Mouse (Mus musculus): ENCODE data around the gene Il31ra. TPM values are rescaled to one million over a fixed set of nuclear protein-coding genes. Genes with fewer than 3 reads are reported as not detected.

Gene Il31ra
- total and polyA plus RNA-seq, 2 experiments from 2014 or later = not detected

DNA sequence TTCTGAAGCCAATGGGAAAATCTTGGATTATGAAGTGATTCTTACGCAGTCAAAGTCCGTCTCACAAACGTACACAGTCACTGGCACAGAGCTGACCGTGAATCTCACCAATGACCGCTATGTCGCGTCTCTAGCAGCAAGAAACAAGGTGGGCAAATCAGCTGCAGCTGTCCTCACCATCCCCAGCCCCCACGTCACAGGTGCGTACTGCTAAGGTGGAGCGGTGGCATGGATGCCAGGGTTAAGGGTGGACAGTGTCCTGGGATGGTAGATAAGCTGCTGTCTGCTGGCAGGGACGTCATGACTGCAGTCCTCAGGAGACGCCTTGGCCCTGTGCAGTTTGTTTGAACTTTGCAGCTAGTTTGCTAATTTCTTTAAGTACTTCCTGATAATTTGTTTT is 99.6 kb downstream of the Il31ra start:
- Histone ChIP-seq H3K27me3 (ENCODE audit: control insufficient read depth, insufficient read depth, low read length) (no peaks in the 10 kb centered on the region), H3K4me2 (ENCODE audit: low read depth, low read length) (no peak overlapping the region), H3K4me1 (ENCODE audit: control insufficient read depth, insufficient read depth) (no peaks in the 10 kb centered on the region), H3K27ac (ENCODE audit: low read depth) (no peak overlapping the region), H3K36me3 (replicated peaks; ENCODE audit: control insufficient read depth, insufficient read depth, low read length) (peaks cover 89% of the 10 kb centered on the region), H3K4me3 (ENCODE audit: low read depth, low read length) (no peak overlapping the region), H3K9me3 (replicated peaks; ENCODE audit: control insufficient read depth, low read length) (no peaks in the 10 kb centered on the region), H3K9ac (replicated peaks; ENCODE audit: low read depth, low read length) (no peak overlapping the region)
- DNase-seq (ENCODE audit: low spot score) = no peak
- no peak for ATAC-seq (ENCODE audit: insufficient read depth, low read depth)
- TF ChIP-seq EP300 (IDR thresholded peaks at IDR 0.05; ENCODE audit: low read depth) = no peak
- TF ChIP-seq CTCF (IDR thresholded peaks at IDR 0.05; ENCODE audit: low read depth) = no peak
- 91% methylated on average over 12 of the region's 12 CpGs for WGBS

DNA sequence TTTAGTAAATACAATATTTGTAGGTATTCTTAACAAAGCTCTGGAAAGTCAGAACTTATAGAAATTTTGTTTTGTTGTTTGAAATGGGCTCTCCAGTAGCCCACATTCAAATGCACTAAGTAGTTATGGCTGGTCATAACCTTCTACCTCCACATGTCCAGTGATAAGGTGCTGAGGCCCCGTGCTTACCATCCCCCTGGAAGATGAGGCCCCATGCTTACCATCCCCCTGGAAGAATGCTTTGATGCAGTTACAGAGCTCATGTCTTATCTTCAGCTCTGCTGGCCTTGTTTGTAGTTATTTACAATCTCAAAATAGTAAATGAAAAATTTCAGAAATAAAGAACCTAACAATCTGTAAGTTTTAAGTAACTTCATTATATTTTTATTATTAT is 101.9 kb downstream of the Il31ra start:
- no peak overlapping the region for H3K9ac ChIP-seq (replicated peaks; ENCODE audit: low read depth, low read length)
- TF ChIP-seq CTCF (IDR thresholded peaks at IDR 0.05; ENCODE audit: low read depth) = no peak
- no peak for TF ChIP-seq EP300 (IDR thresholded peaks at IDR 0.05; ENCODE audit: low read depth)
- DNase-seq (ENCODE audit: low spot score) = no peak
- no peak overlapping the region for H3K4me2 ChIP-seq (ENCODE audit: low read depth, low read length)
- no peaks in the 10 kb centered on the region for H3K4me1 ChIP-seq (ENCODE audit: control insufficient read depth, insufficient read depth)
- no peaks in the 10 kb centered on the region for H3K9me3 ChIP-seq (replicated peaks; ENCODE audit: control insufficient read depth, low read length)
- H3K27me3 ChIP-seq (ENCODE audit: control insufficient read depth, insufficient read depth, low read length) = no peaks in the 10 kb centered on the region
- ATAC-seq (ENCODE audit: insufficient read depth, low read depth) = no peak
- H3K36me3 ChIP-seq (replicated peaks; ENCODE audit: control insufficient read depth, insufficient read depth, low read length) = peaks cover 83% of the 10 kb centered on the region
- no peak overlapping the region for H3K27ac ChIP-seq (ENCODE audit: low read depth)
- H3K4me3 ChIP-seq (ENCODE audit: low read depth, low read length) = no peak overlapping the region
- WGBS = 29% methylated on average over 1 of the region's 1 CpGs

DNA sequence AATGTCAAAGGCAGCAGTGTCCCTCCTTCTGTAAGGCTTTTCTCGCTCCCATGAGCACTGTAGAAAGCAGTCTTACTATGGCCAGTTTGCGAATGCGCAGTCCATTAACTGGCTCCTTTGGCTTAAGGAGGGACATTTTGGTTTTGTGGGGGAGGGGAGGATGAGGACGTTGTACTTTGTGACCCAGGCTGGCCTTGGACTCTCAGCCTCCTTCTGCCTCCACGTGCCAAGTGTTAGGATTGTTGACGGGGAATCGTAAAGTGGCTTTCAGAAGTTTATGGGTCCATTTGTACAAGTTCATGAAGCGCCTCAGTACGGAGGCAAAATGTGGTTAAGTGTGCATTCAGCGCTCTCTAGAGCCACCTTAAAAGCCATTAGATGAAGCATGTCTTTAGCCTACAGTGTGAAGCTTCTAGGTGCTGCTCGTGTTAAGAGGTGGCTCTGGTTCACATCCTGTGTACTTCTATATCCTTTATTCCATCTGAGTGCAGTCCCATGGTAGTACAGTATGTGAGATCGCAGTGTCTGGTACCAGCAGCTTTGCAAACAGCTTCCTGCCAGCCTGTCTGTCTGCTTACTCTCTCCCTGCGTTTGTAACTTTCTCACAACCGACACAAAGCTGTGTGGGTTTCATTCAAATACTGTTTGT is 102.4 kb downstream of the Il31ra start:
- no peak overlapping the region for H3K4me3 ChIP-seq (ENCODE audit: low read depth, low read length)
- H3K36me3 ChIP-seq (replicated peaks; ENCODE audit: control insufficient read depth, insufficient read depth, low read length) = peaks cover 83% of the 10 kb centered on the region
- no peak overlapping the region for H3K9ac ChIP-seq (replicated peaks; ENCODE audit: low read depth, low read length)
- ATAC-seq (ENCODE audit: insufficient read depth, low read depth) (no peak), DNase-seq (ENCODE audit: low spot score) (no peak)
- no peaks in the 10 kb centered on the region for H3K9me3 ChIP-seq (replicated peaks; ENCODE audit: control insufficient read depth, low read length)
- H3K4me1 ChIP-seq (ENCODE audit: control insufficient read depth, insufficient read depth) = no peaks in the 10 kb centered on the region
- no peaks in the 10 kb centered on the region for H3K27me3 ChIP-seq (ENCODE audit: control insufficient read depth, insufficient read depth, low read length)
- 80% methylated on average over 14 of the region's 14 CpGs for WGBS
- TF ChIP-seq CTCF (IDR thresholded peaks at IDR 0.05; ENCODE audit: low read depth) (no peak), EP300 (IDR thresholded peaks at IDR 0.05; ENCODE audit: low read depth) (no peak)
- H3K4me2 ChIP-seq (ENCODE audit: low read depth, low read length) = no peak overlapping the region
- H3K27ac ChIP-seq (ENCODE audit: low read depth) = no peak overlapping the region

DNA sequence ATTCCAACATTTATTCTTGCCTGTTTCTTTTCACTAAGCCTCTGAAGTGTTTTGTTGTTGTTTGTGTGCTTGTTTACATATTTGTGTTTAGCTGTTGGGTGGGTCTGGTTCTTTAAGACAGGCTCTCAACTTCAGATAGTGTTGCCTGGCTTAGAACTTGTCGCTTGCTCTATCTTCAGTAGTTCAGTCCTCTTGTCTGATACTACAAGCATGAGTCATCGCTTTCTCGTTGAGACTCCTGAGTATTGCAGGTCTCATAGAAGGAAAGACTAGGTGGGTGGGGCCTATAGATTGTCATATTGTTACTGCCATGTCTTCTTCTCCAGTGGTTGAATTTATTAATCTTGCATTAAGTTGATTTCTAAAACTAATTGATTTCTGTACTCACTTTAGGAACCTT is 104.1 kb downstream of the Il31ra start:
- DNase-seq (ENCODE audit: low spot score) = no peak
- H3K27me3 ChIP-seq (ENCODE audit: control insufficient read depth, insufficient read depth, low read length) = no peaks in the 10 kb centered on the region
- H3K9me3 ChIP-seq (replicated peaks; ENCODE audit: control insufficient read depth, low read length) = no peaks in the 10 kb centered on the region; the same call in 1 of the 2 replicates
- TF ChIP-seq CTCF (IDR thresholded peaks at IDR 0.05; ENCODE audit: low read depth) (no peak), EP300 (IDR thresholded peaks at IDR 0.05; ENCODE audit: low read depth) (no peak)
- no peak overlapping the region for H3K27ac ChIP-seq (ENCODE audit: low read depth)
- ATAC-seq (ENCODE audit: insufficient read depth, low read depth) = no peak
- WGBS = 64% methylated on average over 3 of the region's 3 CpGs
- no peak overlapping the region for H3K4me3 ChIP-seq (ENCODE audit: low read depth, low read length)
- peaks cover 85% of the 10 kb centered on the region for H3K36me3 ChIP-seq (replicated peaks; ENCODE audit: control insufficient read depth, insufficient read depth, low read length)
- no peak overlapping the region for H3K9ac ChIP-seq (replicated peaks; ENCODE audit: low read depth, low read length)
- H3K4me2 ChIP-seq (ENCODE audit: low read depth, low read length) = no peak overlapping the region
- H3K4me1 ChIP-seq (ENCODE audit: control insufficient read depth, insufficient read depth) = no peaks in the 10 kb centered on the region

DNA sequence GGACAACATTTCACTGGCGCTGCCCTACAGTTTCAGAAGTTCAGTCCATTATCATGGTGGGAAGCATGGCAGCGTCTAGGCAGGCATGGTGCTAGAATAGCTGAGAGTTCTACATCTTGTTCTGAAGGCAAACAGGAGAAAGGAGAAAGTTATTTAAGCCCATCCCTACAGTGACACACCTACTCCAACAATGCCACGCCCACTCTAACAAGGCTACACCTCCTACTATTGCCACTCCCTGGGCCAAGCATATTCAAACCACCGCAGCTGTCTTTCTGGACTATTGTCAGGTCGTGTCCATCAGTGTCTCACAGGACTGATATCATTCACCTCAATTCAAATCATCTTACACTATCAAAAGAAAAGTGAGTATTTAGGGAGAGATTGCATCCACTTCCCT is 107.5 kb downstream of the Il31ra start:
- DNase-seq (ENCODE audit: low spot score) (no peak), ATAC-seq (ENCODE audit: insufficient read depth, low read depth) (no peak)
- Histone ChIP-seq H3K4me2 (ENCODE audit: low read depth, low read length) (no peak overlapping the region), H3K27me3 (ENCODE audit: control insufficient read depth, insufficient read depth, low read length) (no peaks in the 10 kb centered on the region), H3K27ac (ENCODE audit: low read depth) (no peak overlapping the region), H3K9ac (replicated peaks; ENCODE audit: low read depth, low read length) (no peak overlapping the region), H3K4me1 (ENCODE audit: control insufficient read depth, insufficient read depth) (no peaks in the 10 kb centered on the region), H3K9me3 (replicated peaks; ENCODE audit: control insufficient read depth, low read length) (no peaks in the 10 kb centered on the region; the same call in 1 of the 2 replicates), H3K36me3 (replicated peaks; ENCODE audit: control insufficient read depth, insufficient read depth, low read length) (peaks cover 85% of the 10 kb centered on the region), H3K4me3 (ENCODE audit: low read depth, low read length) (no peak overlapping the region)
- no peak for TF ChIP-seq CTCF (IDR thresholded peaks at IDR 0.05; ENCODE audit: low read depth)
- no peak for TF ChIP-seq EP300 (IDR thresholded peaks at IDR 0.05; ENCODE audit: low read depth)
- WGBS = 94% methylated on average over 5 of the region's 5 CpGs

DNA sequence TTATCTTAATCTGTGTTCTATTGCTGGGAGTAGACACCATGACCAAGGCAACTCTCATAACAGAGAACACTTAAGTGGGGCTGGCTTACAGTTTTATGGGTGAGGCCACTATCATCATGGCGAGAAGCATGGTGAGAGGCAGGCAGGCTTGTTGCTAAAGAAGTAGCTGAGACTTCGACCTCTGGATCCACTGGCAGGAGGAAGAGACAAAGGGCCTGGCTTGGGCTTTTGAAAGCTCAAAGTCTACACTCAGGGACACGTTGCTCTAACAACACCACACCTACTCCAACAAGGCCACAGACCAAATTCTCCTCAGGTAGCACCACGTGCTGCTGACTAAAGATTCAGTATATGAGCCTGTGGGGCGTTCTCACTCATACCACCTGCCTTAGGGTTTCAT is 107.9 kb downstream of the Il31ra start:
- Histone ChIP-seq H3K4me1 (ENCODE audit: control insufficient read depth, insufficient read depth) (no peaks in the 10 kb centered on the region), H3K4me2 (ENCODE audit: low read depth, low read length) (no peak overlapping the region), H3K4me3 (ENCODE audit: low read depth, low read length) (no peak overlapping the region), H3K27me3 (ENCODE audit: control insufficient read depth, insufficient read depth, low read length) (no peaks in the 10 kb centered on the region), H3K36me3 (replicated peaks; ENCODE audit: control insufficient read depth, insufficient read depth, low read length) (peaks cover 86% of the 10 kb centered on the region), H3K9ac (replicated peaks; ENCODE audit: low read depth, low read length) (no peak overlapping the region), H3K9me3 (replicated peaks; ENCODE audit: control insufficient read depth, low read length) (no peaks in the 10 kb centered on the region; the same call in 1 of the 2 replicates), H3K27ac (ENCODE audit: low read depth) (no peak overlapping the region)
- no peak for DNase-seq (ENCODE audit: low spot score)
- no peak for TF ChIP-seq EP300 (IDR thresholded peaks at IDR 0.05; ENCODE audit: low read depth)
- ATAC-seq (ENCODE audit: insufficient read depth, low read depth) = no peak
- WGBS = 98% methylated on average over 5 of the region's 5 CpGs

All from heart, postnatal 0 days (tissue).